Mouse (Mus musculus) limb, embryonic 14.5 days (tissue): Measurements from ENCODE around the gene Ppp1r18. TPM values are rescaled to one million over a fixed set of nuclear protein-coding genes. Genes with fewer than 3 reads are reported as not detected.

Experiments
- ATAC-seq: fragments of 200-750 bp; cut with Nextera tagmentation; 2 replicates; pipeline ENCODE4 v1.8.0; 2017; ENCODE audit warnings: low read depth, moderate number of reproducible peaks, moderate TSS enrichment; ENCODE audit not compliant: low FRiP score
- DNase-seq: peaks from one replicate; pipeline ENCODE4 v3.0.0-alpha.2; 2015; ENCODE audit warnings: low spot score
- H3K27ac ChIP-seq: fragments of 300-500 bp; sonication (generic); replicated peaks from 2 replicates; pipeline ENCODE4 v1.5.1; 2014; ENCODE audit warnings: low read depth, mild to moderate bottlenecking, low read length, moderate library complexity, mixed read lengths
- H3K27me3 ChIP-seq: fragments of 300-500 bp; sonication (generic); 2 replicates; pipeline ENCODE4 v1.6.1; 2014; ENCODE audit warnings: low read length, mixed read lengths; ENCODE audit not compliant: control insufficient read depth, insufficient read depth
- H3K36me3 ChIP-seq: fragments of 300-500 bp; sonication (generic); 2 replicates; pipeline ENCODE4 v1.6.1; 2014; ENCODE audit warnings: mild to moderate bottlenecking, low read length, moderate library complexity, mixed read lengths; ENCODE audit not compliant: control insufficient read depth, insufficient read depth
- H3K4me1 ChIP-seq: fragments of 300-500 bp; sonication (generic); 2 replicates; pipeline ENCODE4 v1.6.1; 2014; ENCODE audit warnings: antibody characterized with exemption, low read length, mixed read lengths; ENCODE audit not compliant: control insufficient read depth, insufficient read depth
- H3K4me2 ChIP-seq: fragments of 300-500 bp; sonication (generic); replicated peaks from 2 replicates; pipeline ENCODE4 v1.6.1; 2014; ENCODE audit warnings: low read depth, mild to moderate bottlenecking, low read length, moderate library complexity; ENCODE audit not compliant: severe bottlenecking
- H3K4me3 ChIP-seq: fragments of 300-500 bp; sonication (generic); replicated peaks from 2 replicates; pipeline ENCODE4 v1.5.1; 2014; ENCODE audit warnings: low read length
- H3K9ac ChIP-seq: fragments of 300-500 bp; sonication (generic); 2 replicates; pipeline ENCODE4 v1.6.1; 2014; ENCODE audit warnings: mild to moderate bottlenecking, low read depth, low read length, moderate library complexity; ENCODE audit not compliant: severe bottlenecking
- H3K9me3 ChIP-seq: fragments of 300-500 bp; sonication (generic); 2 replicates; pipeline ENCODE4 v1.6.1; 2016; ENCODE audit warnings: low read length; ENCODE audit not compliant: control insufficient read depth
- POLR2A ChIP-seq: fragments of 200-500 bp; IDR thresholded peaks from 2 replicates; pipeline ENCODE4 v1.8.0; 2012; ENCODE audit warnings: inconsistent platforms, mild to moderate bottlenecking, moderate library complexity, borderline replicate concordance; ENCODE audit not compliant: insufficient read depth, insufficient read length; ENCODE audit errors: extremely low read depth
- WGBS: fragments of 180-500 bp; shearing (Covaris S2); extraction: QIAGEN DNeasy Blood & Tissue Kit; methylation state at CpG from one replicate; pipeline ENCODE4 v1.1.7; 2014; 5-methylcytosine and 5-hydroxymethylcytosine counted together
- polyA plus RNA-seq, 2 experiments: library from polyadenylated mRNA; depleted of rRNA in 1 of 2; stranded (reverse) in 1 of 2; unstranded in 1 of 2; fragments of >200 nt; fragmentation: Nextera tagmentation in 1 of 2; extraction: Ambion mirVana in 1 of 2; gene quantifications; 2 replicates each; pipeline versions ENCODE4 v1.2.1 to v1.2.3; 2012 to 2014

The Ppp1r18 gene
- polyA plus RNA-seq, 2 experiments, result 26.3 to 47.2 TPM

DNA sequence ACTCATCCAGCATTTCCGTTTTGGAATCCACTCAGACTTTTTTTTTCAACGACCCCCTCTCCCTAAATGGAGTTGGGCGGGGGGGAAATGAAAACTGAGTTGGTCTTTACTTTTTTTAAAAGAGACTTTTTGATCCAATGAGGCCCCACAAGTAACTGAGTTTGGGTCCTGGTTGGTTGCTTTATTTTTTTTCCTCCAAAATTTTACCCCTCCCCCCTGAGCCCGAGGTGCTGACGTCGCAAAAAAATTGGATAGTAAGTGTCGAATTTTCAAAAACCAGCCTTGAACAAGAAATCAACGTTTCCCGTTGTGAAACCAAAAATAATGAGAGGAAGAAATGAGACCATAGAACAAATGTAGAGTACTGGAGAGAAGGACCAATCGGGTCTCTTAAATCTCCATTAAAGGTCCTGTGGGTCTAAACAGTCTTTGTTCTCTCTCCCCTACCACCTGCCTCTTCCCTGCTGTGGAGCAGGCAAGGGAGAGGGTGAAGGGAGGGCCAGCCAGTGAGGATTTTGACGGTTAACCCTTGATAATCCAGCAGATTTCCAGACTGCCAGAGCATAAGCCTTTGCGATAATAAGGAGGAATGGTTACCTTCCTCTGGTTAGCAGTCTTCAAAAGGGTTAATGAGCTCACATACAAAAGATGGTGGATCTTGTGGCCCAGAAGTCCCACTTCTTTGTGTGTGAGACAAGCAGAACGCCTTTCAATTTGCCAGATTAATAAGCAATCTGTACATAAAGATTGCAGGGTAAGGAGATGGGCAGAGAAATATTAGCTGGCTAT is 52.3 kb downstream of the Ppp1r18 start:
- ATAC-seq, result no peak; the same call in 1 of the 2 replicates

DNA sequence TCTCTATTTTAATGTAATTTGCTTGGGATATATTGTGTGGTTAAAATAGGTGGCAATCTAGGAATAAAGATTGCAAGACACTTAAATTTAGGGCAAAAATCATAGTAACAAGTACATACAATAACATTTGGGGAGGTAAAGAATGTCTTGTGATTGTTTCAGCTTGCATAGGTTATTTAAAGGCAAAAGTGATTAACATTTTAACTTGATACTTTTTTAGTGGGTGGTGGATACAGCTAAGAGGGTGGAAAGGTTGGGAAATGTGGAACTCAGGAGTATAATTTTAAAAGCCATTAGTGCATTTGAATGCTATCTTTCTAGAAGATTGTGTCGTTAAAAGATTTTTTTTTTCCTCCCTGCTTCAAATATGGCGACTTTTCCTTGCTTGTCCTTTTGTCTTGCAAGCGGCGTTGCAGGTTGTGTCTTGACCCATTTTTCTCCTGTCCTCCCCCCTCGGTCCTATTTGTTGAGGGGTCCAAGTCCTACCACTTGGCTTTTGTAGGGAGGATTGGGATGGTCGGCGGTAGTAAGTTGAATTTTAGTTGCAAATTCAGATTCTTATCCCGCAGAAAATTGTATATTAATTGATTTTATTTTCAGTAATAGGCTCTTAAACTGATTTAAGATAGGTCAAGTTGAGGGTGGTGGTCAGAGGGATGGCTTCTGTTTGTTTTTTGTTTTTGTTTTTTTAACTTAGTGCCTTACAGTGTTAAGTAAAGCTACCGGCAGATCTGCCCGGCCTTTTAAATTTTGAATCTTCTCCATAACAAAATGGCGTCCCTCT is 53.1 kb downstream of the Ppp1r18 start:
- Histone ChIP-seq H3K9me3 (no peaks in the 10 kb centered on the region), H3K27me3 (no peaks in the 10 kb centered on the region), H3K4me2 (peak overlapping the region; percentile 77), H3K9ac (peak overlapping the region; percentile 98), H3K4me1 (peaks cover 17% of the 10 kb centered on the region), H3K27ac (peak overlapping the region; percentile 97), H3K36me3 (peaks cover 35% of the 10 kb centered on the region), H3K4me3 (peak overlapping the region; percentile 74)
- WGBS, result under 1% methylated on average over 11 of the region's 11 CpGs
- TF ChIP-seq POLR2A, result peak; percentile 49; the same call in 1 of the 2 replicates
- ATAC-seq (no peak), DNase-seq (peak; percentile 75)

More for the DNA sequence above, 52.3 kb downstream of the Ppp1r18 start:
- Histone ChIP-seq H3K9ac (peak overlapping the region; percentile 98), H3K4me1 (peaks cover 17% of the 10 kb centered on the region), H3K4me3 (peak overlapping the region; percentile 74), H3K9me3 (no peaks in the 10 kb centered on the region), H3K27me3 (no peaks in the 10 kb centered on the region), H3K27ac (peak overlapping the region; percentile 97), H3K36me3 (peaks cover 37% of the 10 kb centered on the region), H3K4me2 (peak overlapping the region; percentile 77)
- peak; percentile 84 for DNase-seq
- WGBS, result 1% methylated on average over 13 of the region's 13 CpGs
- TF ChIP-seq POLR2A, result peak; percentile 34; the same call in 1 of the 2 replicates

DNA sequence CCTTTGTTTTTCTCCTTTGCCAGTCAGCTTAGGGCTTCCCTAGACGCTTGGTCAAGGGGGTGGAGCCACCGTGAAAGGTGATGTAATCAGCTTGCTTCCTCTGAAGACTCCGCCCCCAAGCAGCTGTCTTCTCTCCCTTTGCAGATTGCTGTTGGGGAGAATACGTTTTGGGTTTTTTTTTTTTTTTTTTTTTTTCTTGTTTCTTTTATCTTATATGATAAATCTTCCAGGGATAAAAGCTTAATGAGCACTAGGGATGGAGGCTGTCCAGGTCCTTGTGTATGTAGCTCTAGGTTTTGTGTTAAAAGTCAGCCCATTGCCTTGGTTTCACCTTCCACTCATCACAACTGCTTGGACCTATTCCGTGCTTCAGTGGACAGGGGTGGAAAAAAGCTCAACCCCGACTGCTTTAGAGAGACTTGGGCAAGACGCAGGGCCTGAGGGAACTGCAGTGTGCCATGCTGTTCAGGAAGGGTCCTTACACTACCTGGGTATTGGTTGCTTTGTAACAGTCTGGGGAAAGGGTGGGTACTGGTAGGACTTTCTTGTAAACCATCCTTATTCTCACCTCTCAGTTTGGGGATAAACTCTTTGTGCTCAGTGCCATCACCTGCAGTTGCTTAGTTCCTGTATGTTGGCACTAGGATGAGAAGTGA is 53.8 kb downstream of the Ppp1r18 start:
- H3K27ac ChIP-seq, result peak overlapping the region; percentile 97
- H3K4me3 ChIP-seq, result peak overlapping the region; percentile 74
- WGBS, result 18% methylated on average over 7 of the region's 7 CpGs
- peaks cover 17% of the 10 kb centered on the region for H3K4me1 ChIP-seq
- peaks cover 39% of the 10 kb centered on the region for H3K36me3 ChIP-seq
- no peaks in the 10 kb centered on the region for H3K9me3 ChIP-seq
- no peaks in the 10 kb centered on the region for H3K27me3 ChIP-seq
- H3K9ac ChIP-seq, result peak overlapping the region; percentile 98
- ATAC-seq (peak; percentile 42; the same call in 1 of the 2 replicates), DNase-seq (peak; percentile 99)
- TF ChIP-seq POLR2A, result 0 out of 2 replicates have a peak, but pooled peaks have one; percentile 32
- peak overlapping the region; percentile 77 for H3K4me2 ChIP-seq

DNA sequence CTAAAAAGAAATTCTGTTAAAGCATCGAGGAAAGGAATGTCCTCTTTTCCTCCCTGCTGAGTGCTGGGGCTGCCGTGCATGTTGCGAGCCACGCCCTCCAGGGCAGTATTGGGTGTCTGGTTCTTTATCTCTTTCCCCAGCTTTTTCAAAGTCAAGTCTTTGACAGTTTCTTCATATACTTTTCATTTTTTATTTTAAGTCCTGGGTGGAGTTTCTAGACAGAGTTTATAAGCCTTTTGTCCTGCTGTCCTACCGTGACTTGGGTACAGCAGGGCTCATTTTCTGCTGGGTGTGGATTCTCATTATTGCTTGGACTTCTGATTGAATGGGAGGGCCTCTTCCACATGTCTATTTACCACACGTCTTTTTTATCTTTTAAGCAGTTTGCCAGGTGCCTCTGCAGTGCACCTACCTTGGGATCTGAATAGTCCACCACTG is 54.5 kb downstream of the Ppp1r18 start:
- Histone ChIP-seq H3K4me2 (peak overlapping the region; percentile 77), H3K9me3 (no peaks in the 10 kb centered on the region), H3K9ac (peak overlapping the region; percentile 52), H3K4me3 (peak overlapping the region; percentile 74; the same call in 1 of the 2 replicates), H3K36me3 (peaks cover 46% of the 10 kb centered on the region), H3K27me3 (no peaks in the 10 kb centered on the region), H3K27ac (peak overlapping the region; percentile 70; the same call in 1 of the 2 replicates), H3K4me1 (peaks cover 17% of the 10 kb centered on the region)
- ATAC-seq (no peak), DNase-seq (no peak)
- 0 out of 2 replicates have a peak, but pooled peaks have one; percentile 1 for TF ChIP-seq POLR2A
- 44% methylated on average over 6 of the region's 6 CpGs for WGBS

DNA sequence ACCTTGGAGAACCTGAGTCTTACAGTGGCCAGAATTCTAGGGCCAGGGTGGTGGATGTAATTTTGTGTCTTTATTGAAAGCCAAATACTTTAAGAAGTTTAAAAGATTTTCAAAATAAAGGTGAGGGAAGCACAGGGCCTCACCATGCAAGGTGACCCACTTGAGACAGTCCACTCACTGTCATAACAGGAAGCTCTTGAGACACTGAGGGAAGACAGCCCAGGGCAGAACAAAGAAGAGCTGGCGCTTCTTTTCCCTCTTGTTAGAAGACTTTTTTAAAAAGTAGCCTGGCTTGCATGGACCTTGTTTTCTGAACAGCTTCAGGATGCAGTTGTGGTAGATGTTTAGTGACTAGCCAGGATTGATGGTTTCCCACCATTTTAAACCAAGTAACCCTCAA is 55.0 kb downstream of the Ppp1r18 start:
- no peak overlapping the region for H3K9ac ChIP-seq
- peak overlapping the region; percentile 77; the same call in 1 of the 2 replicates for H3K4me2 ChIP-seq
- ATAC-seq, result no peak
- peaks cover 51% of the 10 kb centered on the region for H3K36me3 ChIP-seq
- no peaks in the 10 kb centered on the region for H3K9me3 ChIP-seq
- 0 out of 2 replicates have a peak, but pooled peaks have one; percentile 22 for TF ChIP-seq POLR2A
- H3K27me3 ChIP-seq, result no peaks in the 10 kb centered on the region
- WGBS, result 88% methylated on average over 1 of the region's 1 CpGs
- peak overlapping the region; percentile 70 for H3K27ac ChIP-seq
- peaks cover 14% of the 10 kb centered on the region for H3K4me1 ChIP-seq
- DNase-seq, result no peak
- H3K4me3 ChIP-seq, result no peak overlapping the region
